Mouse (Mus musculus): ENCODE results near the gene Gm42674. TPM values are rescaled to one million over a fixed set of nuclear protein-coding genes. Genes with fewer than 3 reads are reported as not detected.

Gm42674 gene
- total RNA-seq, 1 experiment from 2014 or later: not detected

DNA sequence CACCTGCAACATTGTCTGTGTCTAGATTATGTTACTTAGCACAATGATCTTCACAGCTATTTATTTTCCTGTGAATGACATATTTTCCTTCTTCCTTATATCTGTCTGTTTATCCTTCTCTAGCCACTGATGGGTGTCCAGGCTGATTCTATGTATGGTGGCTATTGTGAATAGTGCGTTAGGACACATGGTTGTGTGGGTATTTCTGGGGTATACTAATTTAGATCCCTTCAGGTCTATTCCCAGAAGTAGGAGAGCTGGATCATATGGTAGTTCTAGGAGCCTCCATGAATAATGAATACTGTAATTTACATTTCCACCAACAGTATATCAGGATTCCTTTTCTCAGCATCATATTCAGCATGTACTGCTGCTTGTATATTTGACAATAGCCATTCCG lies 48.1 kb downstream of the Gm42674 start:
- no peak for ATAC-seq (replicated peaks; ENCODE audit: insufficient number of reproducible peaks, low FRiP score, low TSS enrichment, poor library complexity, severe bottlenecking)

DNA sequence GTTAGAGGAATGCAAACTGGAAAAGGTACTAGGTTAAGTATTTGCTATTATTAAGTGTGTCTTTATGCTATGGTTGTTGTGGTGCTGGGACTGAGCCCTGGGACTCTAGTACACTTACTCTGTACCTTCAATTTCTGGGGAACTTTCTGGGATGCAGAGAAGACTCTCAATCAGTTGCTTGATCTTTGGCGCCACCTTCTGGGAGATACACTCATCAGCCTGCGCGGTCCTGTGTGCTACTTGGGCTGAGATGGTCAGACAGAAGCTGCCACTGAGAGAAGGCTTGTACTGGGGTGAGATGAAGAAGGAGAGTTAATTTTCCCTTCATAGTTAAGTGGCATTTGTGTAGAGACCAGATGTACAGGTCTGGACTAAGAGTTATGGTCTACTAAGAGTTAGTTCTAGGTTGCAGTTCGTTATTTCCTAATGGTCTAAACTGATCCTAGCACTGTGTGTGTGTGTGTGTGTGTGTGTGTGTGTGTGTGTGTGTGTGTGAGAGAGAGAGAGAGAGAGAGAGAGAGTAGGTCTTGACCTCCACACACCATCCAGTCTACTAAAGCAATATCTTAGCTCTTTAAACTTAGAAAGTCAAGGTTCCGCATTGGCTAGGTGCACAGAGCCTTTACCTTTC lies 51.3 kb downstream of the Gm42674 start:
- ATAC-seq (replicated peaks; ENCODE audit: insufficient number of reproducible peaks, low FRiP score, low TSS enrichment, poor library complexity, severe bottlenecking): 0 out of 2 replicates have a peak, but pooled peaks have one; percentile 44

DNA sequence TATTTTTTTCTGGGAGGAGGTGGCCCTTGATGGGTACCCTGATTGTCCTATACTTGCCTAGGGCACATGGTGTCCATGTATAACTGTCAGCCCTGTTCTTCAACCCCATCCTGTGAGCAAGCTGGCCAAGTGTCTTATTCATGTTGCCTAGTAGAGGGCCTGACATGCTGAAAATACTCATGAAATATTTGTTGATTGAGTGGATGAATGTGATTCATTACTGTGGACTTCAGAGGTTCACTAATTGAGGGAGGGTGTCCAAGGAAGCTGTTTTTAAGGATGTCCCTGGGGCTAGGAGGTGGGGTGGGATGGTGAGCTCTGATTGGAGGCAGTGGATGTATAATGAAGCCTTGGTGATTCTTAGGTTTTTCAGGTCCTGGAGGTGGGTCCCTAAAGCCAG lies 52.0 kb downstream of the Gm42674 start, which contains the start of gene S100a7a:
Gene S100a7a (plus strand): TSS at position 301 of the 400 bp plus-strand sequence.
- no peak for ATAC-seq (replicated peaks; ENCODE audit: insufficient number of reproducible peaks, low FRiP score, low TSS enrichment, poor library complexity, severe bottlenecking)

Other genes starting within 250 kb of the Gm42674 start
- 2.1 TPM in 1 of 3 replicates, not detected in the others for gene Slc27a3, start 212.0 kb upstream of the Gm42674 start, total RNA-seq (2017)
- gene Ints3, start 168.3 kb upstream of the Gm42674 start, total RNA-seq (2017): 11.7 to 26.5 TPM (median 12.9 TPM) in 3 replicates
- not detected in 3 replicates for gene Npr1, start 136.0 kb upstream of the Gm42674 start, total RNA-seq (2017)
- gene Ilf2, start 125.8 kb upstream of the Gm42674 start, total RNA-seq (2017): 72.4 to 84.1 TPM (median 74.7 TPM) in 3 replicates
- 52.4 to 94.4 TPM (median 62.0 TPM) in 3 replicates for gene Snapin, start 110.9 kb upstream of the Gm42674 start, total RNA-seq (2017)
- 65.3 to 100 TPM (median 80.3 TPM) in 3 replicates for gene Chtop, start 92.4 kb upstream of the Gm42674 start, total RNA-seq (2017)
- 24.0 to 71.5 TPM (median 39.2 TPM) in 3 replicates for gene S100a1, start 87.5 kb upstream of the Gm42674 start, total RNA-seq (2017)
- gene S100a13, start 87.5 kb upstream of the Gm42674 start, total RNA-seq (2017): 111 to 176 TPM (median 141 TPM) in 3 replicates
- gene S100a14, start 75.0 kb upstream of the Gm42674 start, total RNA-seq (2017): 3.0 TPM in 1 of 3 replicates, not detected in the others
- not detected in 3 replicates for gene S100a16, start 64.7 kb upstream of the Gm42674 start, total RNA-seq (2017)
- not detected in 3 replicates for gene S100a3, start 41.3 kb upstream of the Gm42674 start, total RNA-seq (2017)
- gene S100a2, start 11.7 kb upstream of the Gm42674 start, total RNA-seq (2017): not detected in 3 replicates
- 562 to 1,115 TPM (median 1,082 TPM) in 3 replicates for gene S100a4, start 1.9 kb downstream of the Gm42674 start, total RNA-seq (2017)
- gene S100a5, start 6.6 kb downstream of the Gm42674 start, total RNA-seq (2017): not detected in 3 replicates
- 318 to 564 TPM (median 521 TPM) in 3 replicates for gene S100a6, start 11.0 kb downstream of the Gm42674 start, total RNA-seq (2017)
- 0.58 TPM in 1 of 3 replicates, not detected in the others for gene S100a7a, start 52.1 kb downstream of the Gm42674 start, total RNA-seq (2017)
- 3.4 to 52.7 TPM (median 15.1 TPM) in 3 replicates for gene S100a8, start 67.1 kb downstream of the Gm42674 start, total RNA-seq (2017)
- 6.2 to 33.7 TPM (median 31.4 TPM) in 3 replicates for gene S100a9, start 93.8 kb downstream of the Gm42674 start, total RNA-seq (2017)
- gene Pglyrp4, start 125.0 kb downstream of the Gm42674 start, total RNA-seq (2017): not detected in 3 replicates
- gene Gm5849, start 176.0 kb downstream of the Gm42674 start, total RNA-seq (2017): not detected in 3 replicates

All from monocyte, adult 5-6 weeks (primary cell).